Mouse (Mus musculus) MEL (cell line): ENCODE results near the gene Srcin1. TPM values are rescaled to one million over a fixed set of nuclear protein-coding genes. Genes with fewer than 3 reads are reported as not detected.

Experiments used
- DNase-seq: peaks from one replicate; pipeline ENCODE4 v3.0.0; 2011; ENCODE audit warnings: low read depth, low spot score
- H3K27ac ChIP-seq: 2 replicates; pipeline ENCODE4 v1.5.1; 2012; ENCODE audit warnings: low read depth, mild to moderate bottlenecking, control low read depth, low read length, moderate library complexity; ENCODE audit not compliant: control insufficient read depth
- H3K27me3 ChIP-seq, 2 experiments: fragments of 150-350 bp in 1 of 2; sonication (generic) in 1 of 2; 2 replicates each; pipeline ENCODE4 v1.6.1; 2012; ENCODE audit warnings: low read length in 2 of 2, mild to moderate bottlenecking in 2 of 2, improper control_type of control experiment in 1 of 2, moderate library complexity in 1 of 2; ENCODE audit not compliant: insufficient read depth in 2 of 2, control insufficient read depth in 1 of 2
- H3K36me3 ChIP-seq, 2 experiments: 2 replicates each; pipeline ENCODE4 v1.6.1; 2012 to 2014; ENCODE audit warnings: low read length in 2 of 2, improper control_type of control experiment in 1 of 2, inconsistent platforms in 1 of 2, mild to moderate bottlenecking in 1 of 2; ENCODE audit not compliant: insufficient read depth in 2 of 2, control insufficient read depth in 1 of 2
- H3K4me1 ChIP-seq, 2 experiments: fragments of 150-350 bp in 1 of 2; sonication (generic) in 1 of 2; 2 replicates each; pipeline ENCODE4 v1.6.1; 2012; ENCODE audit warnings: low read length in 2 of 2, improper control_type of control experiment in 1 of 2, mild to moderate bottlenecking in 1 of 2; ENCODE audit not compliant: insufficient read depth in 2 of 2, control insufficient read depth in 1 of 2
- H3K4me3 ChIP-seq, 2 experiments: fragments of 150-350 bp in 1 of 2; sonication (generic) in 1 of 2; 2 replicates each; pipeline ENCODE4 v1.5.1; 2012; ENCODE audit warnings: low read depth in 2 of 2, low read length in 2 of 2, mild to moderate bottlenecking in 2 of 2, moderate library complexity in 2 of 2, control low read depth in 1 of 2, improper control_type of control experiment in 1 of 2; ENCODE audit not compliant: control insufficient read depth in 1 of 2, insufficient read depth in 1 of 2
- H3K79me2 ChIP-seq: 2 replicates; pipeline ENCODE4 v1.6.1; 2012; ENCODE audit warnings: mild to moderate bottlenecking, low read length, moderate library complexity; ENCODE audit not compliant: control insufficient read depth, poor library complexity, insufficient read depth
- H3K9ac ChIP-seq: 2 replicates; pipeline ENCODE4 v1.6.1; 2012; ENCODE audit warnings: low read depth, mild to moderate bottlenecking, control low read depth, low read length, moderate library complexity; ENCODE audit not compliant: control insufficient read depth, poor library complexity, severe bottlenecking
- H3K9me3 ChIP-seq: fragments of 150-350 bp; sonication (generic); replicated peaks from 2 replicates; pipeline ENCODE4 v1.6.1; 2012; ENCODE audit warnings: mild to moderate bottlenecking, low read length, improper control_type of control experiment, moderate library complexity; ENCODE audit not compliant: insufficient read depth
- CHD2 ChIP-seq: IDR thresholded peaks from 2 replicates; pipeline ENCODE4 v1.6.1; 2011; ENCODE audit warnings: low read length, improper control_type of control experiment
- GABPA ChIP-seq: IDR thresholded peaks from 2 replicates; pipeline ENCODE4 v1.6.1; 2012; ENCODE audit warnings: low read depth, mild to moderate bottlenecking, inconsistent platforms, low read length, improper control_type of control experiment, moderate library complexity
- KAT2A ChIP-seq: conservative IDR thresholded peaks from 2 replicates; pipeline ENCODE4 v1.6.1; 2012; ENCODE audit warnings: low read depth, low read length, improper control_type of control experiment, inconsistent platforms
- MAX ChIP-seq: IDR thresholded peaks from 2 replicates; pipeline ENCODE4 v1.6.1; 2011; ENCODE audit warnings: low read length, improper control_type of control experiment
- MAZ ChIP-seq: IDR thresholded peaks from 2 replicates; pipeline ENCODE4 v1.6.1; 2012; ENCODE audit warnings: low read depth, mild to moderate bottlenecking, inconsistent platforms, low read length, improper control_type of control experiment
- MEF2A ChIP-seq: IDR thresholded peaks from 2 replicates; pipeline ENCODE4 v1.6.1; 2014; ENCODE audit warnings: low read depth, mild to moderate bottlenecking, inconsistent platforms, low read length, improper control_type of control experiment; ENCODE audit not compliant: poor library complexity, insufficient replicate concordance, severe bottlenecking; ENCODE audit errors: extremely low read depth
- MYB ChIP-seq: IDR thresholded peaks from 2 replicates; pipeline ENCODE4 v1.6.1; 2011; ENCODE audit warnings: mild to moderate bottlenecking, low read depth, low read length, improper control_type of control experiment
- MYC ChIP-seq: IDR thresholded peaks from 2 replicates; pipeline ENCODE4 v1.6.1; 2011; ENCODE audit warnings: low read depth, mild to moderate bottlenecking, low read length, improper control_type of control experiment, moderate library complexity
- NELFE ChIP-seq: IDR thresholded peaks from 2 replicates; pipeline ENCODE4 v1.6.1; 2011; ENCODE audit warnings: low read depth, low read length, improper control_type of control experiment
- NRF1 ChIP-seq: IDR thresholded peaks from 2 replicates; pipeline ENCODE4 v1.6.1; 2014; ENCODE audit warnings: low read depth, mild to moderate bottlenecking, inconsistent platforms, low read length, improper control_type of control experiment, moderate library complexity; ENCODE audit not compliant: poor library complexity, insufficient read depth, severe bottlenecking
- POLR2AphosphoS2 ChIP-seq: IDR thresholded peaks from 2 replicates; pipeline ENCODE4 v1.6.1; 2011; ENCODE audit warnings: low read length, improper control_type of control experiment
- POLR2AphosphoS5 ChIP-seq: IDR thresholded peaks from 2 replicates; pipeline ENCODE4 v1.6.1; 2012; ENCODE audit warnings: low read depth, borderline replicate concordance, mild to moderate bottlenecking, inconsistent platforms, low read length, moderate library complexity, mixed read lengths
- SIN3A ChIP-seq: IDR thresholded peaks from 2 replicates; pipeline ENCODE4 v1.6.1; 2012; ENCODE audit warnings: low read length, improper control_type of control experiment, inconsistent platforms
- TAL1 ChIP-seq: IDR thresholded peaks from 2 replicates; pipeline ENCODE4 v1.6.1; 2012; ENCODE audit warnings: mild to moderate bottlenecking, inconsistent platforms, low read length, moderate library complexity, mixed read lengths
- TCF12 ChIP-seq: IDR thresholded peaks from 2 replicates; pipeline ENCODE4 v1.6.1; 2014; ENCODE audit warnings: low read depth, mild to moderate bottlenecking, inconsistent platforms, low read length, improper control_type of control experiment, moderate library complexity
- USF1 ChIP-seq: IDR thresholded peaks from 2 replicates; pipeline ENCODE4 v1.6.1; 2014; ENCODE audit warnings: low read depth, mild to moderate bottlenecking, inconsistent platforms, low read length, improper control_type of control experiment, moderate library complexity
- ZNF384 ChIP-seq: IDR thresholded peaks from 2 replicates; pipeline ENCODE4 v1.6.1; 2012; ENCODE audit warnings: low read depth, mild to moderate bottlenecking, inconsistent platforms, low read length, improper control_type of control experiment
- polyA plus RNA-seq, 2 experiments: library from polyadenylated mRNA; stranded (reverse) in 1 of 2; unstranded in 1 of 2; fragments of >175 nt in 1 of 2; fragments of >200 nt in 1 of 2; gene quantifications; 2 replicates each; pipeline versions ENCODE4 v1.2.1 to v1.2.4; 2012; ENCODE audit warnings: low replicate concordance in 2 of 2, low read depth in 1 of 2; ENCODE audit not compliant: insufficient read length in 2 of 2, insufficient read depth in 1 of 2, missing spikeins in 1 of 2
- total RNA-seq: library from RNA; depleted of rRNA; stranded (reverse); fragments of 300-350 nt; gene quantifications from 2 replicates; pipeline ENCODE4 v1.2.3, GENCODE M21; 2012

The Srcin1 gene
- total and polyA plus RNA-seq, 3 experiments = 0.04 to 0.10 TPM; not detected in 1

- H3K4me3 ChIP-seq = no peak overlapping the region
- TF ChIP-seq ZNF384 (no peak), USF1 (no peak), NRF1 (no peak), MYB (no peak), GABPA (no peak), POLR2AphosphoS5 (no peak), TCF12 (no peak), CHD2 (no peak), KAT2A (no peak), NELFE (no peak), MAZ (no peak), POLR2AphosphoS2 (no peak), MAX (no peak)
- TF ChIP-seq, all 39 proteins: peak for 0
- H3K27ac ChIP-seq = no peak overlapping the region
- no peaks in the 10 kb centered on the region for H3K36me3 ChIP-seq
- H3K9ac ChIP-seq = no peak overlapping the region
- H3K79me2 ChIP-seq = no peaks in the 10 kb centered on the region
- no peaks in the 10 kb centered on the region for H3K9me3 ChIP-seq
- no peak for DNase-seq
- no peaks in the 10 kb centered on the region for H3K27me3 ChIP-seq
- H3K4me1 ChIP-seq = no peaks in the 10 kb centered on the region
Measured at GRCm38 (mm10) chr11:97471276-97471675, 104.7 kb downstream of the Srcin1 start.

GRCm38 (mm10) chr11:97469828-97470227 lies 106.2 kb downstream of the Srcin1 start:
- TF ChIP-seq SIN3A (no peak), NELFE (no peak), TAL1 (no peak), MEF2A (no peak), MYC (no peak)
- H3K9ac ChIP-seq = no peak overlapping the region
- no peaks in the 10 kb centered on the region for H3K79me2 ChIP-seq
- no peaks in the 10 kb centered on the region for H3K27me3 ChIP-seq
- H3K9me3 ChIP-seq = no peaks in the 10 kb centered on the region
- H3K4me1 ChIP-seq = no peaks in the 10 kb centered on the region
- H3K36me3 ChIP-seq = no peaks in the 10 kb centered on the region
- no peak overlapping the region for H3K27ac ChIP-seq
- no peak overlapping the region for H3K4me3 ChIP-seq
- no peak for DNase-seq
